In genomic region chr13:36329871-36330270, GRCm38 (mm10) we compare ENCODE assay signal across 17 mouse cellular contexts.
"Had no signal": no experiment of that assay in that cellular context is flagged by ENCODE, and none has a peak within 500 bp of the region (broad histone marks: within the 10 kb centered on the region; RNA-seq: fewer than 3 reads in every experiment).

No protein-coding gene starts in this region.

- H3K9ac ChIP-seq: liver, postnatal 0 days; lung, embryonic 15.5 days; midbrain, embryonic 13.5 days; midbrain, embryonic 15.5 days; neural tube, embryonic 12.5 days had no signal

- H3K4me1 ChIP-seq: midbrain, embryonic 13.5 days; midbrain, embryonic 15.5 days; neural tube, embryonic 12.5 days had no signal

- H3K27me3 ChIP-seq: lung, embryonic 15.5 days; megakaryocyte, embryonic 14.5 days; midbrain, embryonic 13.5 days; midbrain, embryonic 15.5 days; neural tube, embryonic 12.5 days had no signal

- H3K36me3 ChIP-seq: lung, embryonic 15.5 days; midbrain, embryonic 13.5 days; midbrain, embryonic 15.5 days; neural tube, embryonic 12.5 days had no signal

- DNase-seq: liver, postnatal 0 days; lung, adult 2 months; lung, postnatal 14 days; lung, postnatal 36 days; right cerebral cortex, postnatal 14 days; spleen, adult 18-20 months; thymus, adult 18-20 months; thymus, postnatal 14 days; thymus, postnatal 36 days had no signal

- H3K27ac ChIP-seq: lung, embryonic 15.5 days; macrophage; midbrain, embryonic 13.5 days; midbrain, embryonic 15.5 days; neural tube, embryonic 12.5 days had no signal

- H3K4me2 ChIP-seq: lung, embryonic 15.5 days; midbrain, embryonic 11.5 days; midbrain, embryonic 13.5 days; midbrain, embryonic 15.5 days; neural tube, embryonic 12.5 days had no signal

- H3K4me3 ChIP-seq: lung, embryonic 15.5 days; megakaryocyte, embryonic 14.5 days; midbrain, embryonic 13.5 days; midbrain, embryonic 15.5 days; neural tube, embryonic 12.5 days had no signal

- ATAC-seq: liver, postnatal 0 days; lung, postnatal 0 days; midbrain, embryonic 13.5 days; midbrain, embryonic 15.5 days had no signal

- H3K9me3 ChIP-seq: lung, embryonic 15.5 days; megakaryocyte, embryonic 14.5 days; midbrain, embryonic 13.5 days; midbrain, embryonic 15.5 days; neural tube, embryonic 12.5 days had no signal
